ENCODE assay signal across 23 mouse cellular contexts in genomic region chr19:40726614-40727013, GRCm38 (mm10). TPM values are rescaled to one million over a fixed set of nuclear protein-coding genes. Genes with fewer than 3 reads are reported as not detected.
DNase-seq lines count a peak whose midpoint lies in the region; ATAC-seq and TF ChIP-seq lines count a peak whose summit lies in the region.
"Had no signal": no experiment of that assay in that cellular context is flagged by ENCODE, and none has a peak within 500 bp of the region (broad histone marks: within the 10 kb centered on the region; RNA-seq: fewer than 3 reads in every experiment).

No protein-coding gene starts in this region.

- no peak overlapping the region for H3K9ac ChIP-seq in heart, postnatal 0 days (replicated peaks; ENCODE audit: low read depth, low read length)
- H3K9ac ChIP-seq in lung, postnatal 0 days (replicated peaks; ENCODE audit: low read depth): no peak overlapping the region
- H3K9ac ChIP-seq: embryonic facial prominence, embryonic 13.5 days; heart, embryonic 13.5 days; hindbrain, embryonic 13.5 days had no signal

- no peaks in the 10 kb centered on the region for H3K36me3 ChIP-seq in heart, postnatal 0 days (replicated peaks; ENCODE audit: control insufficient read depth, insufficient read depth, low read length)
- H3K36me3 ChIP-seq in heart, embryonic 10.5 days: no peaks in the 10 kb centered on the region
- H3K36me3 ChIP-seq in lung, postnatal 0 days (ENCODE audit: insufficient read depth, low read length): no peaks in the 10 kb centered on the region
- H3K36me3 ChIP-seq: embryonic facial prominence, embryonic 13.5 days; forebrain, embryonic 10.5 days; heart, embryonic 13.5 days; hindbrain, embryonic 13.5 days had no signal

- no peak for TF ChIP-seq EP300 in heart, postnatal 0 days (IDR thresholded peaks at IDR 0.05; ENCODE audit: low read depth)
- TF ChIP-seq EP300 in lung, postnatal 0 days (IDR thresholded peaks at IDR 0.05): no peak

- ATAC-seq in heart, postnatal 0 days (ENCODE audit: insufficient read depth, low read depth): no peak
- ATAC-seq in lung, postnatal 0 days: peak; percentile 37
- ATAC-seq: forebrain, embryonic 14.5 days; hindbrain, postnatal 0 days had no signal

- TF ChIP-seq CTCF in heart, postnatal 0 days (IDR thresholded peaks at IDR 0.05; ENCODE audit: low read depth): no peak
- no peak for TF ChIP-seq CTCF in lung, postnatal 0 days (IDR thresholded peaks at IDR 0.05)

- no peaks in the 10 kb centered on the region for H3K27me3 ChIP-seq in heart, postnatal 0 days (ENCODE audit: control insufficient read depth, insufficient read depth, low read length)
- H3K27me3 ChIP-seq in heart, embryonic 10.5 days (ENCODE audit: insufficient read depth, poor library complexity, severe bottlenecking): no peaks in the 10 kb centered on the region
- H3K27me3 ChIP-seq in lung, postnatal 0 days (replicated peaks; ENCODE audit: insufficient read depth, low read length): no peaks in the 10 kb centered on the region
- H3K27me3 ChIP-seq: embryonic facial prominence, embryonic 13.5 days; heart, embryonic 13.5 days; hindbrain, embryonic 13.5 days had no signal

- no peak overlapping the region for H3K4me3 ChIP-seq in heart, postnatal 0 days (ENCODE audit: low read depth, low read length)
- no peak overlapping the region for H3K4me3 ChIP-seq in heart, embryonic 10.5 days
- H3K4me3 ChIP-seq in lung, postnatal 0 days (ENCODE audit: low read depth, low read length): no peak overlapping the region
- H3K4me3 ChIP-seq: embryonic facial prominence, embryonic 13.5 days; erythroblast, embryonic 14.5 days; forebrain, embryonic 10.5 days; heart, embryonic 13.5 days; hindbrain, embryonic 13.5 days had no signal

- peak; percentile 42 for DNase-seq in gastrocnemius, adult 18-20 months (ENCODE audit: low spot score)
- DNase-seq in gastrocnemius, postnatal 14 days: no peak
- no peak for DNase-seq in heart, postnatal 0 days (ENCODE audit: low spot score)
- no peak for DNase-seq in heart, embryonic 10.5 days (ENCODE audit: low spot score)
- peak; percentile 51 for DNase-seq in lung, postnatal 0 days (ENCODE audit: low spot score)
- no peak for DNase-seq in lung, postnatal 36 days
- no peak for DNase-seq in embryo, embryonic 10.5 days (ENCODE audit: low spot score)
- DNase-seq: adrenal gland, postnatal 10 days; cerebellum, adult 11 months; cerebellum, adult 8-10 months; cerebellum, postnatal 14 days had no signal

- H3K4me2 ChIP-seq in heart, postnatal 0 days (ENCODE audit: low read depth, low read length): no peak overlapping the region
- H3K4me2 ChIP-seq in lung, postnatal 0 days (replicated peaks; ENCODE audit: low read depth, low read length): no peak overlapping the region
- H3K4me2 ChIP-seq: embryonic facial prominence, embryonic 13.5 days; heart, embryonic 13.5 days; hindbrain, embryonic 13.5 days had no signal

- WGBS in heart, postnatal 0 days: 67% methylated on average over 2 of the region's 2 CpGs
- 81% methylated on average over 2 of the region's 2 CpGs for WGBS in heart, embryonic 10.5 days
- WGBS in lung, postnatal 0 days: 45% methylated on average over 2 of the region's 2 CpGs

- H3K4me1 ChIP-seq in heart, postnatal 0 days (ENCODE audit: control insufficient read depth, insufficient read depth): no peaks in the 10 kb centered on the region
- H3K4me1 ChIP-seq in heart, embryonic 10.5 days: no peaks in the 10 kb centered on the region; the same call in 1 of the 2 replicates
- peaks cover 5% of the 10 kb centered on the region; the same call in 1 of the 2 replicates for H3K4me1 ChIP-seq in lung, postnatal 0 days (ENCODE audit: insufficient read depth, low read depth, low read length)

- peak overlapping the region; percentile 18; the same call in 1 of the 2 replicates for H3K27ac ChIP-seq in heart, postnatal 0 days (ENCODE audit: low read depth)
- H3K27ac ChIP-seq in heart, embryonic 10.5 days: no peak overlapping the region
- no peak overlapping the region for H3K27ac ChIP-seq in lung, postnatal 0 days (ENCODE audit: low read length)
- H3K27ac ChIP-seq: embryonic facial prominence, embryonic 13.5 days; forebrain, embryonic 10.5 days; heart, embryonic 13.5 days; hindbrain, embryonic 13.5 days; hindbrain, postnatal 0 days had no signal

- intact Hi-C loops in gastrocnemius, postnatal 14 days (cut with DNase I; ENCODE audit: low total_unique reads): no loop called here

- H3K9me3 ChIP-seq in heart, postnatal 0 days (replicated peaks; ENCODE audit: control insufficient read depth, low read length): no peaks in the 10 kb centered on the region
- H3K9me3 ChIP-seq in heart, embryonic 10.5 days: no peaks in the 10 kb centered on the region
- no peaks in the 10 kb centered on the region for H3K9me3 ChIP-seq in lung, postnatal 0 days (ENCODE audit: low read length)
- H3K9me3 ChIP-seq: embryonic facial prominence, embryonic 13.5 days; forebrain, embryonic 10.5 days; heart, embryonic 13.5 days; hindbrain, embryonic 13.5 days had no signal

RNA-seq across cellular contexts. Expression of gene Cc2d2b, which starts 21.9 kb away (rescaled TPM):
- total RNA-seq in gastrocnemius, adult 18-20 months (2021): not detected
- not detected for total RNA-seq in gastrocnemius, postnatal 14 days (2021)
- total RNA-seq in heart, postnatal 0 days (2014; rRNA removed; ENCODE audit: low replicate concordance): not detected in 2 replicates
- 0.05 TPM in 1 of 2 replicates, not detected in the other for polyA plus RNA-seq in heart, postnatal 0 days (2015; fragmentation: Nextera tagmentation; extraction: Ambion mirVana)
- 0.17 and 0.79 TPM in 2 replicates for polyA plus RNA-seq in heart, embryonic 10.5 days (2016; fragmentation: Nextera tagmentation; extraction: Ambion mirVana)
- 0.21 and 0.33 TPM in 2 replicates for polyA plus RNA-seq in lung, postnatal 0 days (2015; fragmentation: Nextera tagmentation; extraction: Ambion mirVana)
- total RNA-seq: gastrocnemius, postnatal 36 days; heart, adult 18-20 months; heart, postnatal 10 days; hindbrain, postnatal 0 days; MEL had no signal
- polyA plus RNA-seq: C2C12; erythroblast, embryonic 14.5 days had no signal

Comparison
In these comparisons a context has a peak if more than half of its experiments do, and no peak if none do; other contexts are left out.
1. DNase-seq: peak in gastrocnemius, adult 18-20 months (single experiment) and lung, postnatal 0 days (single experiment); none in gastrocnemius, postnatal 14 days (single experiment), heart, postnatal 0 days (single experiment), heart, embryonic 10.5 days (single experiment), lung, postnatal 36 days (single experiment) and embryo, embryonic 10.5 days (single experiment).